Mouse (Mus musculus) brain, adult 2 months (tissue): ENCODE data around the gene Zfp319.

Experiments
- DNase-seq: peaks from one replicate; pipeline ENCODE4 v3.0.0; 2011; ENCODE audit warnings: low read depth, low spot score

The Zfp319 gene

GRCm38 (mm10) chr8:95310342-95310970, 21.3 kb downstream of the Zfp319 start, which contains the start of gene Tepp:
Gene Tepp (plus strand): TSS chr8:95310566.
- no peak for DNase-seq

- DNase-seq: no peak
Measured at GRCm38 (mm10) chr8:95306431-95306830, 25.3 kb downstream of the Zfp319 start, which contains the start of gene Cngb1. Gene Cngb1 (minus strand): TSS chr8:95306585.

GRCm38 (mm10) chr8:95305526-95305925, 26.2 kb downstream of the Zfp319 start:
- DNase-seq: no peak

GRCm38 (mm10) chr8:95302410-95302809, 29.3 kb downstream of the Zfp319 start:
- peak; percentile 56 for DNase-seq

GRCm38 (mm10) chr8:95293891-95294290, 37.9 kb downstream of the Zfp319 start:
- DNase-seq: no peak

GRCm38 (mm10) chr8:95293172-95293571, 38.6 kb downstream of the Zfp319 start:
- peak; percentile 24 for DNase-seq

- no peak for DNase-seq
Measured at GRCm38 (mm10) chr8:95289066-95289650, 42.6 kb downstream of the Zfp319 start.

GRCm38 (mm10) chr8:95281493-95281892, 50.3 kb downstream of the Zfp319 start:
- peak; percentile 59 for DNase-seq
